Mouse (Mus musculus) erythroblast, embryonic 14.5 days (primary cell): ENCODE measurements around the gene Pla1a.

Experiments used
- GATA1 ChIP-seq: IDR thresholded peaks from 2 replicates; pipeline ENCODE4 v1.6.1; 2012; ENCODE audit warnings: low read length, inconsistent platforms, mixed read lengths
- TAL1 ChIP-seq: IDR thresholded peaks from 3 replicates; pipeline ENCODE4 v1.6.1; 2012; ENCODE audit warnings: low read length, inconsistent platforms, mixed read lengths

GRCm38 (mm10) chr16:38348217-38348761 is 84.7 kb downstream of the Pla1a start:
- TF ChIP-seq GATA1 (no peak), TAL1 (no peak)
